Mouse (Mus musculus) ovary, adult 18-20 months (tissue): ENCODE measurements at regions not wholly inside any gene's neighbourhood (a gene's known extent, or its start where the extent isn't known, plus 50 kb on each side); places are given as distances from the start of the nearest gene placed in this dataset.

Source experiments
- DNase-seq: peaks from one replicate; pipeline ENCODE4 v3.0.0; 2022; ENCODE audit warnings: low spot score, mixed read lengths

DNA sequence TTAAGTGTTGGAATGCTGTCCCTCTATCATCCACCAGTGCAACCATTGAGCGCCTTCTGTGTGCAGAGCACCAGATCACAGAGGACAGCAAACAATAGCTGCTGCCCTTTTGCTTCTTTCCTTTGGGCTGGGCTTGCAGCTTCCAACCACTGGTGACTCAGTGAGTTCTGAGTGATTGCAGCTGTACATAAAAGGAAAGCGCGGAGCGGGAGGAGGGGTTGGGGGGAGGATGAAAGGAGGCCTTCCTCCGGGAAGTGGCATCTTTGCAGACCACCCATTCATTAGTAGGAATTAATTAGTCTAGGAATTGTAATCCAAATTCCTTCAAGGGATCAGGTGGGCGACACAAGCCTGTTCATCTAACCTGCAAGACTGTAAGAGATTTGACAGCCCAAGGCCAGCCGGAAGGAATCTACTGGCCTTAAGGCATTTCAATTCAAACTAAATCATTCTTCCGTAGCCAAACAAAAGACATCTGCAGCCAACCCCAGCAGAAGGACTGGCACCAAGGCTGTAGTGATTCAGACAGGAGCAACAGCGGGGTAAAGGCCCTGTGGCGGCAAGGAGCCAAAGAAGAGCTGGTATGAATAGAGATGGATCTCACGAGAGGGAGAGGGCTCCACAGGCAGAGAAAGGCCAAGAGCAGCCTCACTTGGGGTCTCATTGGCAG lies 52.8 kb upstream of the Sgk1 start:
- no peak for DNase-seq

DNA sequence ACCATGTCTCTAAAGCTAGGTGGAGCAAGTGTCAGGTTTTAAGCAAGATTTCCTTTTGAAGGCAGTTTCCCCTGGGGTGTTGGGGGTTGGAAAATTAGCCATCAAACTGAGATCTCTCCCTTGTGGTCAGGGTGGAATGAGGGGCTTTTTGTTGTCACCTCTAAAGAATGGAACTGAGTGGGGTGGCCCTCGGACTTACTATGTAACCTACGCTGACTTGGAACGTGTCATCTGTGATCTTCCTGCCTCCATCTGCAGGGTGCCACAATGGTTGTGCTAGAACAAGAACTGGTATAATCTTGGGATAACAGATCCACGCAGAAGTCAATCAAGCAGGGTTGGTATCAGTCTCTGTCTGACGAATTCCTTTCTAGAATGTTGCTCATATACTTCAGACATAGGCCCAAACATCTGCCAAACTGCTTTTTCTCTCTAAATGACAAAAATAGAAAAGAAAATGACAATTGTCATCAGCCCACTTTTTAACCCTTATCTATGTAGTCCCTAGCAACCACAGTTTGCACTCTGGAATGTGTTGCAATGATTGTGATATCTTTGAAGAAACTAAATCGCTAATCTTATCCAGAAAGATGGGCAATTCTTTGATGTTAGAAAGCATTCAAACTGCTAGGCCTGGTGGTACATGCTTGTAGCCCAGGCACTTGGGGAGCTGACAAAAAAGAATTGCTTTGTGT lies 50.8 kb upstream of the Sgk1 start:
- DNase-seq, result no peak
